In genomic region chr11:51644217-51644616, GRCm38 (mm10) we compare ENCODE assay signal across 9 mouse cellular contexts. TPM values are rescaled to one million over a fixed set of nuclear protein-coding genes. Genes with fewer than 3 reads are reported as not detected.
A peak's percentile ranks its signal among the peaks of the same experiment; 100 is the strongest.
DNase-seq lines count a peak whose midpoint lies in the region; ATAC-seq lines count a peak whose summit lies in the region.
"Had no signal": no experiment of that assay in that cellular context is flagged by ENCODE, and none has a peak within 500 bp of the region (broad histone marks: within the 10 kb centered on the region; RNA-seq: fewer than 3 reads in every experiment).

No protein-coding gene starts in this region.

- peaks cover 7% of the 10 kb centered on the region for H3K27me3 ChIP-seq in liver, embryonic 16.5 days (ENCODE audit: control insufficient read depth, insufficient read depth, low read depth, low read length)
- no peaks in the 10 kb centered on the region for H3K27me3 ChIP-seq in limb, embryonic 15.5 days

- H3K27ac ChIP-seq in liver, embryonic 16.5 days (ENCODE audit: low read length) = peak overlapping the region; percentile 43; the same call in 1 of the 2 replicates
- H3K27ac ChIP-seq in limb, embryonic 15.5 days = peak overlapping the region; percentile 64; the same call in 1 of the 2 replicates
- H3K27ac ChIP-seq: liver, embryonic 13.5 days had no signal

- no peak overlapping the region for H3K9ac ChIP-seq in liver, embryonic 16.5 days (ENCODE audit: low read depth, low read length)
- no peak overlapping the region for H3K9ac ChIP-seq in limb, embryonic 15.5 days
- H3K9ac ChIP-seq: liver, embryonic 13.5 days had no signal

- H3K36me3 ChIP-seq in liver, embryonic 16.5 days (ENCODE audit: control insufficient read depth, insufficient read depth) = no peaks in the 10 kb centered on the region
- peaks cover 29% of the 10 kb centered on the region for H3K36me3 ChIP-seq in limb, embryonic 15.5 days

- no peaks in the 10 kb centered on the region for H3K9me3 ChIP-seq in liver, embryonic 16.5 days (replicated peaks; ENCODE audit: control insufficient read depth, low read length)
- no peaks in the 10 kb centered on the region for H3K9me3 ChIP-seq in limb, embryonic 15.5 days
- H3K9me3 ChIP-seq: liver, embryonic 13.5 days had no signal

- no peak for ATAC-seq in CD4-positive, CD25-positive, alpha-beta regulatory T cell, adult 4 months
- ATAC-seq in liver, embryonic 16.5 days (ENCODE audit: low read depth) = no peak
- ATAC-seq in limb, embryonic 15.5 days (ENCODE audit: insufficient number of reproducible peaks, low FRiP score, low TSS enrichment, low read depth) = no peak

- peak; percentile 41 for DNase-seq in CD4-positive, CD25-positive, alpha-beta regulatory T cell, adult 2 months (ENCODE audit: low read depth, low spot score)
- DNase-seq in liver = no peak
- DNase-seq in thymus, postnatal 10 days (ENCODE audit: low spot score in 2 of 2) = peak; percentile 83 to 88
- no peak for DNase-seq in urinary bladder, postnatal 4 days (ENCODE audit: low spot score in 2 of 2)
- DNase-seq in cerebellum, adult 8-10 months = no peak
- DNase-seq: liver, embryonic 13.5 days had no signal

- no peak overlapping the region for H3K4me3 ChIP-seq in liver, embryonic 16.5 days (ENCODE audit: low read depth, low read length)
- H3K4me3 ChIP-seq in limb, embryonic 15.5 days = no peak overlapping the region
- H3K4me3 ChIP-seq: liver, embryonic 13.5 days had no signal

- peaks cover under 1% of the 10 kb centered on the region; the same call in 1 of the 2 replicates for H3K4me1 ChIP-seq in liver, embryonic 16.5 days (ENCODE audit: control insufficient read depth, low read depth, low read length)
- peaks cover 51% of the 10 kb centered on the region for H3K4me1 ChIP-seq in limb, embryonic 15.5 days

- H3K4me2 ChIP-seq in liver, embryonic 16.5 days (ENCODE audit: low read depth, low read length) = no peak overlapping the region
- no peak overlapping the region for H3K4me2 ChIP-seq in limb, embryonic 15.5 days
- H3K4me2 ChIP-seq: liver, embryonic 13.5 days had no signal

- 36% methylated on average over 16 of the region's 16 CpGs for WGBS in liver, embryonic 16.5 days (ENCODE audit: insufficient replicate concordance)
- WGBS in limb, embryonic 15.5 days = 69% methylated on average over 16 of the region's 16 CpGs

RNA-seq across cellular contexts. Expression of gene N4bp3, which starts 6.4 kb away (rescaled TPM):
- polyA plus RNA-seq in CD4-positive, CD25-positive, alpha-beta regulatory T cell, adult 4 months (2017; shearing (Covaris generic)) = 1 to 10 TPM; 1.2 to 2.5 TPM
- 2.8 and 3.9 TPM in 2 replicates for polyA plus RNA-seq in liver, embryonic 16.5 days (2015; fragmentation: Nextera tagmentation; extraction: Ambion mirVana)
- polyA plus RNA-seq in limb, embryonic 15.5 days (2015; fragmentation: Nextera tagmentation; extraction: Ambion mirVana) = 35.7 and 44.4 TPM in 2 replicates

RNA-seq across cellular contexts. Expression of gene D930048N14Rik, which starts 6.5 kb away (rescaled TPM):
- under 1 TPM in 1 of 2 experiments, not detected in 1; 0.62 TPM for polyA plus RNA-seq in CD4-positive, CD25-positive, alpha-beta regulatory T cell, adult 4 months (2017; shearing (Covaris generic))
- 0.44 and 0.46 TPM in 2 replicates for polyA plus RNA-seq in liver, embryonic 16.5 days (2015; fragmentation: Nextera tagmentation; extraction: Ambion mirVana)
- polyA plus RNA-seq in limb, embryonic 15.5 days (2015; fragmentation: Nextera tagmentation; extraction: Ambion mirVana) = 4.2 and 4.9 TPM in 2 replicates

RNA-seq across cellular contexts. Expression of gene Rmnd5b, which starts 8.5 kb away (rescaled TPM):
- polyA plus RNA-seq in CD4-positive, CD25-positive, alpha-beta regulatory T cell, adult 4 months (2017; shearing (Covaris generic)) = 10 to 100 TPM; 46.6 to 54.0 TPM
- polyA plus RNA-seq in liver, embryonic 16.5 days (2015; fragmentation: Nextera tagmentation; extraction: Ambion mirVana) = 16.6 and 17.7 TPM in 2 replicates
- 53.2 and 59.8 TPM in 2 replicates for polyA plus RNA-seq in limb, embryonic 15.5 days (2015; fragmentation: Nextera tagmentation; extraction: Ambion mirVana)

RNA-seq across cellular contexts. Expression of gene Nhp2, which starts 24.7 kb away (rescaled TPM):
- 100 to 1,000 TPM in 1 of 2 experiments, 10 to 100 TPM in 1; 87.8 to 116 TPM for polyA plus RNA-seq in CD4-positive, CD25-positive, alpha-beta regulatory T cell, adult 4 months (2017; shearing (Covaris generic))
- polyA plus RNA-seq in liver, embryonic 16.5 days (2015; fragmentation: Nextera tagmentation; extraction: Ambion mirVana) = 69.5 and 79.3 TPM in 2 replicates
- 147 and 149 TPM in 2 replicates for polyA plus RNA-seq in limb, embryonic 15.5 days (2015; fragmentation: Nextera tagmentation; extraction: Ambion mirVana)

RNA-seq across cellular contexts. Expression of gene Hnrnpab, which starts 37.6 kb away (rescaled TPM):
- polyA plus RNA-seq in CD4-positive, CD25-positive, alpha-beta regulatory T cell, adult 4 months (2017; shearing (Covaris generic)) = 10 to 100 TPM; 21.2 to 36.2 TPM
- 130 and 132 TPM in 2 replicates for polyA plus RNA-seq in liver, embryonic 16.5 days (2015; fragmentation: Nextera tagmentation; extraction: Ambion mirVana)
- polyA plus RNA-seq in limb, embryonic 15.5 days (2015; fragmentation: Nextera tagmentation; extraction: Ambion mirVana) = 267 and 339 TPM in 2 replicates

Comparison
In these comparisons a context has a peak if more than half of its experiments do, and no peak if none do; other contexts are left out.
1. DNase-seq: peak in CD4-positive, CD25-positive, alpha-beta regulatory T cell, adult 2 months (single experiment) and thymus, postnatal 10 days (2 of 2); none in liver (single experiment), urinary bladder, postnatal 4 days (0 of 2) and cerebellum, adult 8-10 months (single experiment).